Mouse (Mus musculus): ENCODE data around the gene Arhgef25.
"Not testable (repeated sequence)": the region's sequence is repeated elsewhere in the genome, so short reads cannot be mapped to it uniquely, and the experiment has no call there.

The Arhgef25 gene

GRCm38 (mm10) chr10:127165654-127166403, 24.1 kb downstream of the Arhgef25 start:
- DNase-seq (ENCODE audit: low read depth, low spot score) = no peak

DNA sequence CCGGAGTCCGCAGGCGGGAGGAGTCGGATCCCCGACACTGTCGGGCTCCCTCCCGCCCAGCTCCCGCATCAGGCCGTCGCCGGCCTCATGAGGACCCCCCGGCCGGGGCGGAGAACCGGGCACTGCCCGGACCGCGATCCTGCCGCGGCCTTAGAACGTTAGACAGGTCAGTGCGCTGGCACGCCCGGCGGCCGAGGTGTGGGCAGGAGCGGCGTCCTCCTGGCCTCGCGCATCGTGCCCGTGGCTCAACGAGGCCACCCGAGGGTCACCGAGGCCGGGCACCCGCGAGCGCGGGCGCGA, 24.6 kb downstream of the Arhgef25 start:
- no peak for DNase-seq (ENCODE audit: low read depth, low spot score)

GRCm38 (mm10) chr10:127164631-127165353, 25.1 kb downstream of the Arhgef25 start, which contains the start of gene B4galnt1:
Gene B4galnt1, plus strand, starts transcription at chr10:127165225.
- DNase-seq (ENCODE audit: low read depth, low spot score) = peak; percentile 75

- no peak for DNase-seq (ENCODE audit: low read depth, low spot score)
These were observed 25.7 kb downstream of the Arhgef25 start for GRCm38 (mm10) chr10:127164190-127164589.

DNA sequence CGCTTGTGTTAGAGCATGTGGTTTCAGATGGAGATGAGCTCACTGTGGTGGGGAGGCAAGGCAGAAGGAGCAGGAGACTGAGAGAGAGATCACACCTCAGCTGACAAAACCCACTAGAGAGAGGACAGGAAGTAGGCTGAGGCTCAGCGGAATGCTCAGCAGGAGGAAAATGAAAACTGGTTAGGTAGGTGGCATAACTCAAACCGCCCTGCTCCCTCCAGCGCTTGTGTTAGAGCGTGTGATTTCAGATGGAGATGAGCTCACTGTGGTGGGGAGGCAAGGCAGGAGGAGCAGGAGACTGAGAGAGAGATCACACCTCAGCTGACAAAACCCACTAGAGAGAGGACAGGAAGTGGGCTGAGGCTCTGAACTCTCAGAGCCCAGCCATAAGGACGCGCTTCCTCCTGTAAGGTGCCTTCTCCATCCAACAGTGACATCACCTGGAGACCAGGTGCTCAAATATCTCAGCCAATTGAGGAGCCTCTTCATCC, 27.1 kb downstream of the Arhgef25 start:
- DNase-seq (ENCODE audit: low read depth, low spot score) = not testable (repeated sequence)

- DNase-seq (ENCODE audit: low read depth, low spot score) = no peak
These were observed 29.2 kb downstream of the Arhgef25 start for GRCm38 (mm10) chr10:127160728-127161127.

DNA sequence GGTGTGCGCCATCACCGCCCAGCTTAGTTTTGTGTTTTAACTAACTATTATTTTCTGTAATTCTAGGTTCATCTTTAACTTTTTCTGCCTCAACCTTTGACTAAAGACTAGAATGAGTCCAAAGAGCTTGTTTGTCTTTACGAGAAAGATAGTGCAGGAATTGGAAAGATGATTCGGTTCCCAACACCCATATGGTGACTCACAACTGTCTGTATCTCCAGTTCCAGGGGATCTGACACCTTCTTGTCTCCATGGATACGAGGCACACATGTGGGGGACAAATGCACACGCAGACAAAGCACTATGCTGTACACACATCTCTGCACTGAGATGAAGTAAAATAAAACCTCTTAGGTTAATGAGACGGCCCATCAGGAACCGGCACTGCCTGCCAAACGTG, 29.8 kb downstream of the Arhgef25 start:
- no peak for DNase-seq (ENCODE audit: low read depth, low spot score)

- no peak for DNase-seq (ENCODE audit: low read depth, low spot score)
These were observed 31.4 kb downstream of the Arhgef25 start for GRCm38 (mm10) chr10:127158471-127158870.

DNA sequence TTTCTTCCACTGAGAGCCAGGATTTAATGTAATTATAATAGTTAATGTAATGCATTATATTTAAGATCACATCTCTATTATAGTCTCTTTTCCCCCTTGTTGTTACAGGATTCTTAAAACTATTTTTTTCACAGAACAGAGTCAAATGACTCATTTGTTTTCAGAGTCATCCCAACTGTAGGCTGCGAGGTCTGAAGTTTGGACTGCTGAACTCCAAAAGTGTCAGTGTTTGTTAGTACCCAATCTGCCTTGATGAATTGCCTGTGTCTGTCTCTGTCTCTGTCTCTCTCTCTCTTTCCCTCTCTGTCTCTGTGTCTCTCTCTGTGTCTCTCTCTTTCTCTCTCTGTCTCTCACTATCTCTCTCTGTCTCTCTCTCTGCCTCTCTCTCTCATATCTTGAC, 33.4 kb downstream of the Arhgef25 start:
- DNase-seq (ENCODE audit: low read depth, low spot score) = no peak

GRCm38 (mm10) chr10:127156089-127156488, 33.8 kb downstream of the Arhgef25 start:
- no peak for DNase-seq (ENCODE audit: low read depth, low spot score)

GRCm38 (mm10) chr10:127154652-127155051, 35.2 kb downstream of the Arhgef25 start:
- no peak for DNase-seq (ENCODE audit: low read depth, low spot score)

GRCm38 (mm10) chr10:127154241-127154640, 35.6 kb downstream of the Arhgef25 start:
- no peak for DNase-seq (ENCODE audit: low read depth, low spot score)

GRCm38 (mm10) chr10:127153323-127153722, 36.6 kb downstream of the Arhgef25 start:
- DNase-seq (ENCODE audit: low read depth, low spot score) = no peak

DNA sequence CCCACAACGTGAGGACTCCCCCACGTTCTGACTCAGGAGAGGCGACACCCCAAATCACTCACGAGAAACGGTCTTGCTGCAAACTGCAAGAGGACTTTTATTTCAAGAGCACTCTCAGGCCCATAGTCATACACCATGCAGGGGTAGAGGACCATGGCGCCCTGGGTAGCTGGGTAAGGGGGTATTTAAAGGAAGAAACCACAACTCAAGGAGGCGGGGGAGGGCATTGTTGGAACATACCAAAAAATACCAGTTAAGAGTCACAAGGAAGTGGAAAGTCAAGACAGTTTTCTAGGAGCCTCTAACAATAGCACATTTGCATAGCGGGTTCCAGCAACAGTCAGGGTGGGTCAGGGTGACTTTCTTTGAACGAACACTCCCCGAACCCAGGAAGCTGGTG, 37.3 kb downstream of the Arhgef25 start:
- DNase-seq (ENCODE audit: low read depth, low spot score) = not testable (repeated sequence)

- DNase-seq (ENCODE audit: low read depth, low spot score) = not testable (repeated sequence)
These were observed 38.6 kb downstream of the Arhgef25 start for GRCm38 (mm10) chr10:127151233-127151632.

GRCm38 (mm10) chr10:127150471-127150872, 39.4 kb downstream of the Arhgef25 start:
- DNase-seq (ENCODE audit: low read depth, low spot score) = no peak

GRCm38 (mm10) chr10:127147135-127147534, 42.7 kb downstream of the Arhgef25 start:
- DNase-seq (ENCODE audit: low read depth, low spot score) = no peak

DNA sequence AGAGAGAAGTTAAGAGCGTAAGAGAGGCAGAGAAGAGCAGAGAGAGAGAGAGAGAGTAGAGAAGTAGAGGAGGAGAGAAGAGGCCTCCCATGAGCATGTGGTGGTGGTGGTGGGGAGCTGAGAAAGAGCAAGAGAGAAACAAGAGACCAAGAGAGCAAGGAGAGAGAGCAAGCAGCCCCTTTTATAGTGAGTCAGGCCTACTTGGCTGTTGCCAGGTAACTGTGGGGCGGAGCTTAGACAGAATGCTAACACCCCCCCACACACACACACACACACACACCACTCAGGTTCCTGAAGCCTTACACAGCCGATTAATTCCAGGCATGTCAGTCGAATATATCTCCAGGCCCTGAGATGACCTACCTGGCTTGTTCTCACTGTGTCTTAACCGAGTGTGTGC, 44.6 kb downstream of the Arhgef25 start:
- no peak for DNase-seq (ENCODE audit: low read depth, low spot score)

DNA sequence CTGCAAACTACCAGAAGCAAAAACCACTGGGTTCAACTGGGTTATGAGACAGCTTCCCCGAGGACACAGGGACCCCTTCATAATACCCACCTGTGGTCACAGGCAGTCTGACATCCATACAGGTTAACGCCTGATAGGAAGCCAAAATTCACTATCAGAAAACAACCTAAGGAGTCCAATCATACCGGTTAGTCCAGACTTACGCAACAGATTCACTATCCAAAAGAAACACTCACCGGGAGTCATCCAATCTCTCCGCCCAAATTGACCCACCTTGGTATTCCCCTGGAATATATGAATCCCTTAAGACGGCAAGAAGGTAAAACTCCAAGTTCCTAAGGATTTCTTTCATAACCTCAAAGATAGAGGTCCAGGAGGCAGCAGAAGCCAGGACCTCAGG, 45.3 kb downstream of the Arhgef25 start:
- DNase-seq (ENCODE audit: low read depth, low spot score) = no peak

- DNase-seq (ENCODE audit: low read depth, low spot score) = no peak
These were observed 46.7 kb downstream of the Arhgef25 start for GRCm38 (mm10) chr10:127143228-127143627.

DNA sequence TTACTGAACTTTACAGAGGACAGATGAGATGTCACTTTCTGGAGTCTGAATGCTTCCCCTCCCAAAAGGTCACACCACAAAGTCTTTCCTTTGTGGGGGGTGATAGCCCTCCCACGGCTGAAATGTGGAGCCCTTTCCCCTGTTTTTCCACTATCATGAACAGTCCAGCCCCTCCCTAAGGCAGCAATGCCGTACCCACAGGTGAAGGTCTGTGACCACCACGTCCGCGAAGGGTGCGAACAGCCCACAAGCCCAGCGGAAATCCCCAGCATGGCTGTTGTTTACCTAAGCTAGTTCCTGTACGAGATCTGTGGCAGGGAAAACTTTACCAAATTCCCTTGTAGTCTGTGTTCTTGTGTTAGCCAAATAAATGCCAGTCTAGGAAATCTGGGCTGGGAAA, 48.4 kb downstream of the Arhgef25 start:
- DNase-seq (ENCODE audit: low read depth, low spot score) = no peak

DNA sequence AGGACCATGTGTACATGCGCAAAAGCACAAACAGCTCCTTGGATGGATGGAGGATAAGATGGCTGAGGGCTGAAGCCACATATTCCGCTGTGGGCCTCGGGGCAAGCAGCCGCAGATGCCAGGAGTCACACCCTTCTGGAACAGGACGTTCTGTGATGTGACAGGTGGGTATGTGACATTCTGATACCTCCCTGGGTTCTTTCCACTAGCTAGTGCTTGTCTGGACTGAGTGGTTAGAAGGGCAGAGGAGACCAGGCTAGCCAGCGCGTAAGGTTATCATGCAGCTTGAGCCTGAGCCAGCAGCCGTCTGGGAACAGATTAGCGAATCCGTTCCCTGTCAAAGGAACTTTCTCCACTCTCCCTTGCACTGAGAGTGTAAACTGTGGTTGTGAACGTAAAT, 48.9 kb downstream of the Arhgef25 start:
- no peak for DNase-seq (ENCODE audit: low read depth, low spot score)
